Mouse (Mus musculus) neural tube, embryonic 11.5 days (tissue): ENCODE measurements around the gene Gm21882. TPM values are rescaled to one million over a fixed set of nuclear protein-coding genes. Genes with fewer than 3 reads are reported as not detected.
"Not testable (repeated sequence)": the region's sequence is repeated elsewhere in the genome, so short reads cannot be mapped to it uniquely, and the experiment has no call there.

Source experiments
- ATAC-seq: fragments of 200-750 bp; cut with Nextera tagmentation; 2 replicates; pipeline ENCODE4 v1.8.0; 2017; ENCODE audit warnings: moderate number of reproducible peaks, mild to moderate bottlenecking, moderate TSS enrichment, moderate library complexity; ENCODE audit not compliant: insufficient read depth, low FRiP score, low TSS enrichment
- DNase-seq: peaks from one replicate; pipeline ENCODE4 v3.0.0-alpha.2; 2015; ENCODE audit warnings: low spot score
- H3K27ac ChIP-seq: fragments of 300-500 bp; sonication (generic); 2 replicates; pipeline ENCODE4 v1.5.1; 2014; ENCODE audit warnings: low read depth, mild to moderate bottlenecking, low read length
- H3K27me3 ChIP-seq: fragments of 300-500 bp; sonication (generic); 2 replicates; pipeline ENCODE4 v1.6.1; 2014; ENCODE audit warnings: mild to moderate bottlenecking, low read length, mixed read lengths; ENCODE audit not compliant: control insufficient read depth, insufficient read depth
- H3K36me3 ChIP-seq: fragments of 300-500 bp; sonication (generic); 2 replicates; pipeline ENCODE4 v1.6.1; 2014; ENCODE audit warnings: mild to moderate bottlenecking, low read length, moderate library complexity, mixed read lengths; ENCODE audit not compliant: control insufficient read depth, insufficient read depth
- H3K4me1 ChIP-seq: fragments of 300-500 bp; sonication (generic); 2 replicates; pipeline ENCODE4 v1.6.1; 2014; ENCODE audit warnings: low read length, mixed read lengths; ENCODE audit not compliant: control insufficient read depth, insufficient read depth
- H3K4me2 ChIP-seq: fragments of 300-500 bp; sonication (generic); 2 replicates; pipeline ENCODE4 v1.6.1; 2014; ENCODE audit warnings: low read depth, mild to moderate bottlenecking, moderate library complexity
- H3K4me3 ChIP-seq: fragments of 300-500 bp; sonication (generic); 2 replicates; pipeline ENCODE4 v1.5.1; 2014; ENCODE audit warnings: low read depth, low read length
- H3K9ac ChIP-seq: fragments of 300-500 bp; sonication (generic); 2 replicates; pipeline ENCODE4 v1.6.1; 2014; ENCODE audit warnings: mild to moderate bottlenecking, low read length
- H3K9me3 ChIP-seq: fragments of 300-500 bp; sonication (generic); 2 replicates; pipeline ENCODE4 v1.6.1; 2016; ENCODE audit warnings: low read length; ENCODE audit not compliant: control insufficient read depth
- WGBS: fragments of 180-500 bp; shearing (Covaris S2); extraction: QIAGEN DNeasy Blood & Tissue Kit; methylation state at CpG from one replicate; pipeline ENCODE4 v1.1.7; 2014; 5-methylcytosine and 5-hydroxymethylcytosine counted together
- polyA plus RNA-seq: library from polyadenylated mRNA; unstranded; fragments of >200 nt; fragmentation: Nextera tagmentation; extraction: Ambion mirVana; gene quantifications from 2 replicates; pipeline ENCODE4 v1.2.1, GENCODE M21; 2014

Gene Gm21882
- not detected in 2 replicates for polyA plus RNA-seq

GRCm38 (mm10) chrY:40381423-40381822 lies at the start of gene Gm21882:
Gm21882 (minus strand) TSS chrY:40381523.
- not testable (repeated sequence) for DNase-seq, H3K4me3 ChIP-seq, H3K4me1 ChIP-seq, H3K27me3 ChIP-seq, H3K9me3 ChIP-seq, H3K9ac ChIP-seq, H3K4me2 ChIP-seq, ATAC-seq, H3K36me3 ChIP-seq, H3K27ac ChIP-seq
- 100% methylated on average over 1 of the region's 1 CpGs for WGBS

Other genes with a start within 250 kb of the Gm21882 start
- gene Gm21865, start 64.6 kb downstream of the Gm21882 start, polyA plus RNA-seq: not detected in 2 replicates